17 mouse cellular contexts compared by ENCODE assay signal in the genomic region with DNA sequence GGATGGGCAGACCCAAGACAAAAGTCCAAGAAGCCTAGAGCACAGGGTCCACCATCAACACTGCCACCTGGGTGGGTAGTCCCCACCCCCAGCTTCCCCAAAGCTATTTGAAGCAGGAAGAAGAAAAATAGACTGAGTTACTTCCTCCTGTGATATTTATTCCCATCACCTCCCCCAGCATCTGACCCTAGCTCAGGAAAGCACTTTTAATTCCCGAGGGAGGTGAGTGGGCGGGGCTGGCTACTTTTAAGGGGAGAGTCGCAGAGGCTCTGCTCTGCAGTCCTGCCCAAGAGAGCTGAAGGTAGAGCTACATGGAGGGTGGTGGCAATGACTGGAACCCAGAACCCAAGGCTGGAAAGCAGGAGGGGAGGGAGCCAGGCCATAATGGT. TPM values are rescaled to one million over a fixed set of nuclear protein-coding genes. Genes with fewer than 3 reads are reported as not detected.
A peak's percentile ranks its signal among the peaks of the same experiment; 100 is the strongest.
DNase-seq lines count a peak whose midpoint lies in the region; ATAC-seq and TF ChIP-seq lines count a peak whose summit lies in the region.
"Had no signal": no experiment of that assay in that cellular context is flagged by ENCODE, and none has a peak within 500 bp of the region (broad histone marks: within the 10 kb centered on the region; RNA-seq: fewer than 3 reads in every experiment).

No protein-coding gene starts in this region.

- no peak overlapping the region for H3K9ac ChIP-seq in heart, embryonic 12.5 days
- H3K9ac ChIP-seq: embryonic facial prominence, embryonic 13.5 days; forebrain, postnatal 0 days; hindbrain, embryonic 15.5 days; liver, embryonic 12.5 days; lung, embryonic 15.5 days had no signal

- peak; percentile 34 to 46 for DNase-seq in heart, postnatal 14 days
- DNase-seq in lung, postnatal 36 days, result peak; percentile 53
- DNase-seq in lung, postnatal 25 days (ENCODE audit: low spot score), result no peak
- DNase-seq in spleen, postnatal 4 days (ENCODE audit: low spot score in 2 of 2), result peak; percentile 74 to 82
- no peak for DNase-seq in embryo, embryonic 11 days
- DNase-seq: cerebellum, adult 9-10 months; forebrain, postnatal 0 days; kidney, adult 11 months; right cerebral cortex, adult 18-20 months had no signal

- H3K4me1 ChIP-seq in heart, embryonic 12.5 days (replicated peaks), result peaks cover 19% of the 10 kb centered on the region
- H3K4me1 ChIP-seq in bone marrow macrophage, adult 2 months (ENCODE audit: control insufficient read depth, insufficient read depth, low read length), result peaks cover 54% of the 10 kb centered on the region

- peaks cover 21% of the 10 kb centered on the region for H3K36me3 ChIP-seq in heart, embryonic 12.5 days

- no peak overlapping the region for H3K4me3 ChIP-seq in heart, embryonic 12.5 days
- peak overlapping the region; percentile 3; the same call in 1 of the 2 replicates for H3K4me3 ChIP-seq in bone marrow macrophage, adult 2 months (ENCODE audit: insufficient read depth, low read length)
- H3K4me3 ChIP-seq: embryonic facial prominence, embryonic 13.5 days; hindbrain, embryonic 15.5 days; limb, embryonic 10.5 days; liver, embryonic 12.5 days; lung, embryonic 15.5 days had no signal

- H3K4me2 ChIP-seq in heart, embryonic 12.5 days, result no peak overlapping the region
- H3K4me2 ChIP-seq: embryonic facial prominence, embryonic 13.5 days; hindbrain, embryonic 15.5 days; liver, embryonic 12.5 days; lung, embryonic 15.5 days had no signal

- H3K27me3 ChIP-seq in heart, embryonic 12.5 days (replicated peaks), result peaks cover 26% of the 10 kb centered on the region

- H3K27ac ChIP-seq in heart, embryonic 12.5 days (ENCODE audit: poor library complexity, severe bottlenecking), result no peak overlapping the region
- peak overlapping the region; percentile 80 for H3K27ac ChIP-seq in bone marrow macrophage, adult 2 months (ENCODE audit: insufficient read depth, low read depth, low read length)
- H3K27ac ChIP-seq: embryonic facial prominence, embryonic 13.5 days; hindbrain, embryonic 15.5 days; limb, embryonic 10.5 days; liver, embryonic 12.5 days; lung, embryonic 15.5 days had no signal

- no peak for TF ChIP-seq CTCF in bone marrow macrophage, adult 2 months (IDR thresholded peaks at IDR 0.05; ENCODE audit: low read depth, low read length)

- no peak for TF ChIP-seq POLR2A in bone marrow macrophage, adult 2 months (IDR thresholded peaks at IDR 0.05; ENCODE audit: borderline replicate concordance, low read depth, low read length)

- intact Hi-C loops in heart, postnatal 14 days (cut with DNase I), result no loop called here

- no peaks in the 10 kb centered on the region for H3K9me3 ChIP-seq in heart, embryonic 12.5 days (replicated peaks)
- H3K9me3 ChIP-seq: embryonic facial prominence, embryonic 13.5 days; hindbrain, embryonic 15.5 days; limb, embryonic 10.5 days; liver, embryonic 12.5 days; lung, embryonic 15.5 days had no signal

- no peak for ATAC-seq in heart, embryonic 12.5 days (ENCODE audit: insufficient number of reproducible peaks, low FRiP score)
- ATAC-seq: forebrain, postnatal 0 days; liver, embryonic 12.5 days; midbrain, embryonic 16.5 days had no signal

- 44% methylated on average over 3 of the region's 3 CpGs for WGBS in heart, embryonic 12.5 days

RNA-seq across cellular contexts. Expression of a gene that starts 12.8 kb away (rescaled TPM):
- total RNA-seq in heart, postnatal 14 days (2021), result 10 to 100 TPM; 61.1 to 63.3 TPM
- 105 and 108 TPM in 2 replicates for polyA plus RNA-seq in heart, embryonic 12.5 days (2016; fragmentation: Nextera tagmentation; extraction: Ambion mirVana)
- polyA plus RNA-seq in bone marrow macrophage, adult 2 months (2012; ENCODE audit: insufficient read depth, insufficient read length, missing spikeins), result 36.9 and 45.3 TPM in 2 replicates

RNA-seq across cellular contexts. Expression of a gene that starts 12.9 kb away (rescaled TPM):
- total RNA-seq in heart, postnatal 14 days (2021), result 10 to 100 TPM; 41.0 to 42.8 TPM
- 60.0 and 61.2 TPM in 2 replicates for polyA plus RNA-seq in heart, embryonic 12.5 days (2016; fragmentation: Nextera tagmentation; extraction: Ambion mirVana)
- 69.5 and 76.1 TPM in 2 replicates for polyA plus RNA-seq in bone marrow macrophage, adult 2 months (2012; ENCODE audit: insufficient read depth, insufficient read length, missing spikeins)

RNA-seq across cellular contexts. Expression of a gene that starts 19.6 kb away (rescaled TPM):
- 10 to 100 TPM; 52.4 to 57.4 TPM for total RNA-seq in heart, postnatal 14 days (2021)
- polyA plus RNA-seq in heart, embryonic 12.5 days (2016; fragmentation: Nextera tagmentation; extraction: Ambion mirVana), result 2.6 and 2.7 TPM in 2 replicates
- polyA plus RNA-seq in bone marrow macrophage, adult 2 months (2012; ENCODE audit: insufficient read depth, insufficient read length, missing spikeins), result 28.4 and 32.8 TPM in 2 replicates

RNA-seq across cellular contexts. Expression of a gene that starts 19.8 kb away (rescaled TPM):
- 1 to 10 TPM in 1 of 2 experiments, under 1 TPM in 1; 0.72 to 1.1 TPM for total RNA-seq in heart, postnatal 14 days (2021)
- polyA plus RNA-seq in heart, embryonic 12.5 days (2016; fragmentation: Nextera tagmentation; extraction: Ambion mirVana), result 0.78 and 1.1 TPM in 2 replicates
- polyA plus RNA-seq in bone marrow macrophage, adult 2 months (2012; ENCODE audit: insufficient read depth, insufficient read length, missing spikeins), result 1.2 and 3.5 TPM in 2 replicates

RNA-seq across cellular contexts. Expression of a gene that starts 20.1 kb away (rescaled TPM):
- total RNA-seq in heart, postnatal 14 days (2021), result 10 to 100 TPM; 31.6 to 33.3 TPM
- 90.9 and 93.3 TPM in 2 replicates for polyA plus RNA-seq in heart, embryonic 12.5 days (2016; fragmentation: Nextera tagmentation; extraction: Ambion mirVana)
- 30.8 and 36.7 TPM in 2 replicates for polyA plus RNA-seq in bone marrow macrophage, adult 2 months (2012; ENCODE audit: insufficient read depth, insufficient read length, missing spikeins)

Comparison
In these comparisons a context has a peak if more than half of its experiments do, and no peak if none do; other contexts are left out.
1. DNase-seq: peak in heart, postnatal 14 days (2 of 2), lung, postnatal 36 days (single experiment) and spleen, postnatal 4 days (2 of 2); none in lung, postnatal 25 days (single experiment) and embryo, embryonic 11 days (single experiment).